Mouse (Mus musculus) neural tube, embryonic 14.5 days (tissue): ENCODE data around the gene Gm20388. TPM values are rescaled to one million over a fixed set of nuclear protein-coding genes. Genes with fewer than 3 reads are reported as not detected.

Experiments
- ATAC-seq: fragments of 200-750 bp; cut with Nextera tagmentation; 2 replicates; pipeline ENCODE4 v1.8.0; 2017; ENCODE audit warnings: low read depth, mild to moderate bottlenecking, moderate TSS enrichment, moderate library complexity
- H3K27ac ChIP-seq: fragments of 300-500 bp; sonication (generic); 2 replicates; pipeline ENCODE4 v1.5.1; 2014; ENCODE audit warnings: low read depth, mild to moderate bottlenecking, control low read depth, low read length, moderate library complexity, mixed read lengths
- H3K27me3 ChIP-seq: fragments of 300-500 bp; sonication (generic); 2 replicates; pipeline ENCODE4 v1.6.1; 2014; ENCODE audit warnings: low read length; ENCODE audit not compliant: control insufficient read depth, insufficient read depth
- H3K36me3 ChIP-seq: fragments of 300-500 bp; sonication (generic); 2 replicates; pipeline ENCODE4 v1.6.1; 2014; ENCODE audit warnings: low read length, mixed read lengths; ENCODE audit not compliant: control insufficient read depth, insufficient read depth
- H3K4me1 ChIP-seq: fragments of 300-500 bp; sonication (generic); 2 replicates; pipeline ENCODE4 v1.6.1; 2014; ENCODE audit warnings: low read length; ENCODE audit not compliant: control insufficient read depth, insufficient read depth
- H3K4me2 ChIP-seq: fragments of 300-500 bp; sonication (generic); 2 replicates; pipeline ENCODE4 v1.6.1; 2014; ENCODE audit warnings: mild to moderate bottlenecking, low read depth, low read length, control low read depth
- H3K4me3 ChIP-seq: fragments of 300-500 bp; sonication (generic); 2 replicates; pipeline ENCODE4 v1.5.1; 2014; ENCODE audit warnings: low read depth, low read length, control low read depth, mixed read lengths
- H3K9ac ChIP-seq: fragments of 300-500 bp; sonication (generic); replicated peaks from 2 replicates; pipeline ENCODE4 v1.6.1; 2014; ENCODE audit warnings: low read depth, mild to moderate bottlenecking, control low read depth, low read length, mixed read lengths
- H3K9me3 ChIP-seq: fragments of 300-500 bp; sonication (generic); 2 replicates; pipeline ENCODE4 v1.6.1; 2016; ENCODE audit warnings: low read length; ENCODE audit not compliant: control insufficient read depth
- WGBS: fragments of 180-500 bp; shearing (Covaris S2); extraction: QIAGEN DNeasy Blood & Tissue Kit; methylation state at CpG from one replicate; pipeline ENCODE4 v1.1.7; 2014; 5-methylcytosine and 5-hydroxymethylcytosine counted together
- polyA plus RNA-seq: library from polyadenylated mRNA; unstranded; fragments of >200 nt; fragmentation: Nextera tagmentation; extraction: Ambion mirVana; gene quantifications from 2 replicates; pipeline ENCODE4 v1.2.1, GENCODE M21; 2014

Gm20388 gene
- polyA plus RNA-seq, 1 experiment from 2014 or later = 10.3 TPM

DNA sequence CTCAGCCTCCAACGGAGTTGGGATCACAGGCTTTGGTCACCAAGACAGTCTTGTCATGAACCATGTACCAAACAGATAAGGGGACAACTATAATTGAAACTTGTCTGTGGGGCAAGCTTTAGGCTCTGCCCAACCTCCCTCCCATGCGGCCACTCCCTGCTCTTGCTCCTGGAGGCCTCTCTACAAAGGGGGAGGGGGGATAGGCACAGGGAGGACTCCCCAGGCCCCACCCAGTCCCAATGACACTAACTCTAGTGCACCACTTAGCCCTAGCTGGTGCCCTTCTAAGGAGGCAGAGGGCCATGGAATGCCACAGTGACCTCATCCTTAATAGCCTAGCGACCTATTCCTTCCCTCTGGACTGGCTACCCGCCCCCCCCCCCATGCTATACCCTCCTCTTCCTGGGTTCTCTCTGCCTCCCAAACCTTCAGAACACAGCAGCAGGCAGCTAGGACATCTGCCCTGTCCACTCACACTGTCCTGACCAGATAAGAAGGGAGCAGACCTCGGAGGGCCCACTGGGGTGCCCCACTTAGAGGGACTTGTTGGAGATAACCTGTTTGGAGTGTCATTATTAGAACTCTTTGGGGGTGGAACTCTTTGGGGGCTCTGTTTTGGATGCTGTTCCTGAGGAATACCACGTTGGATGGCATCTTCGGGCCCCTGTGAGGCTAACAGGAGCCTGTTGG lies 2635.6 kb downstream of the Gm20388 start:
- H3K27ac ChIP-seq = no peak overlapping the region
- 0 out of 2 replicates have a peak, but pooled peaks cover 2% of the 10 kb centered on the region for H3K4me1 ChIP-seq
- no peaks in the 10 kb centered on the region for H3K9me3 ChIP-seq
- H3K36me3 ChIP-seq = no peaks in the 10 kb centered on the region
- no peak for ATAC-seq
- H3K4me3 ChIP-seq = no peak overlapping the region
- WGBS = 92% methylated on average over 6 of the region's 7 CpGs
- H3K27me3 ChIP-seq = peaks cover 12% of the 10 kb centered on the region; the same call in 1 of the 2 replicates
- no peak overlapping the region for H3K4me2 ChIP-seq
- H3K9ac ChIP-seq = no peak overlapping the region

DNA sequence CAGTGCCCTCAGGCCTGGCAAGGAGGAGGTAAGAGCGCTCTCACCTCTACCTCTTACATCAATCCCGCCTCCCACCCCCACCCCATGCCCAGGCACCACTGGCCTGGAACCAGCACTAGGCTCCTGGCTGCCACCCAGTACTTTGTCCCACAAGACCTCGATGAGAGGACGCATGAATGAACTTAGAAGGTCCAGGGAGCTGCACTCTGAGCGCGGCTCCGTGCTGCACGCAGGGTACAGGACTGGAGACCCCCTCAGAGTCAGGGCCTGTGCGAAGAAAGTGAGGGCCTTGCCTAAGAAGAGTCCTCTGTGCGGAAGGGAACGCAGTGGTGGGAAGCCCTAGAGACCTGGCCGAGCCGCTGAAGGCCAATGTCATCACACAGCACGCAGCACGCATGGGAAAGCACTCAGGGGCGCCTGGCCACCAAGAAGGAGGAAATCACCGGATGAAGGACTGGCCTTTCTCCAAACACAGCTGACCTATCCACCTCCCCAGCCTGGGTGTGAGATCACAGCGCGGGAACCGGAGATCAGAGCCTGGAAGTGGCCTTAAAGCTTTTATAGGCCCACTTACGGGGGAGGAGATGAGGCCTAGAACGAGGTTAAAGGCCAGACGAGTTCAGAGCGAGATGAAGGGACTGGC lies 2636.3 kb downstream of the Gm20388 start:
- Histone ChIP-seq H3K27me3 (peaks cover 19% of the 10 kb centered on the region), H3K36me3 (no peaks in the 10 kb centered on the region), H3K9ac (no peak overlapping the region), H3K4me2 (no peak overlapping the region; the same call in 1 of the 2 replicates), H3K27ac (no peak overlapping the region), H3K4me1 (0 out of 2 replicates have a peak, but pooled peaks cover 2% of the 10 kb centered on the region), H3K9me3 (no peaks in the 10 kb centered on the region), H3K4me3 (no peak overlapping the region)
- no peak for ATAC-seq
- WGBS = 60% methylated on average over 24 of the region's 24 CpGs

DNA sequence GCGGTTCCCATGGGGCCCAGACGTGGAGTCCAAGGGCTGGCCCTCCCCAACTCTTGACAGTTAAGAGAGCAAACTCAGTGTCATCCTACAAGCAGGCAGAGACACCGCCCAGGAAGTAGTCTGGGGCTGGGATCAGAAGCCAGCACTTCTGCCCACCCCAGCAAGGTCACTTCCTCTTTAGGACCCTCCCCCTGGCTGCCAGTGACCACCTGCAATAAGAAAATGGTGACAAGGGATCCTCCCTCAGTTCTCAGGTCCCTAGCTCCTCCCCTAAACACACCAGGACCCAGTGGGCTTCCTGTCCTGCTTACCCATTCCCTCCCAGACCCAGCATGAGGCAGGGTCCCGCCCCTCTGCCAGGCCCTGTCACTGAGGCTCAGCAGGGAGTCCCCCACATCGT lies 2637.2 kb downstream of the Gm20388 start:
- ATAC-seq = no peak
- Histone ChIP-seq H3K27me3 (peaks cover 20% of the 10 kb centered on the region), H3K36me3 (no peaks in the 10 kb centered on the region), H3K4me1 (0 out of 2 replicates have a peak, but pooled peaks cover 2% of the 10 kb centered on the region), H3K9ac (no peak overlapping the region), H3K27ac (no peak overlapping the region), H3K4me3 (no peak overlapping the region), H3K4me2 (no peak overlapping the region), H3K9me3 (no peaks in the 10 kb centered on the region)
- 29% methylated on average over 5 of the region's 5 CpGs for WGBS

DNA sequence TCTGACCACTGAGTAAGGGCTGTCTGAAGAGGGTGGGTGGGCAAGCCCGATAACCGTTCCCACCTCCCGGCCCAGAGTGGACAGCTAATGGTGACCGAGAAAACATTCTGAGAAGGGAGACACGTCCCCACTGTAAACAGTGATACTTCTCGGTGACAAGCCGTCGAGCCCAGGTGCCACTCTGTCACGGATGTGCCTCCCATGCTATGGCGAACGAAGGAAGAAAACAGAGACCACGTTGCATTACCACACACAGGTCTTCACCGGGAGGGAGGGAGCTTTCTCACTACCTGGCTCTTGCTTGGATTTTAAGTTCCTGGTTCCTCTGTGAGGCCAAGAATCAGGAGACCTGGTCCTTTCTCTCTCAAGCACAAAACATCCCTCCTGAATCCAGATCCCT lies 2637.7 kb downstream of the Gm20388 start:
- H3K4me1 ChIP-seq = 0 out of 2 replicates have a peak, but pooled peaks cover 2% of the 10 kb centered on the region
- H3K9me3 ChIP-seq = no peaks in the 10 kb centered on the region
- no peak overlapping the region for H3K4me3 ChIP-seq
- H3K27me3 ChIP-seq = peaks cover 20% of the 10 kb centered on the region
- no peak for ATAC-seq
- H3K36me3 ChIP-seq = no peaks in the 10 kb centered on the region
- no peak overlapping the region for H3K27ac ChIP-seq
- H3K9ac ChIP-seq = no peak overlapping the region
- 54% methylated on average over 13 of the region's 13 CpGs for WGBS
- H3K4me2 ChIP-seq = no peak overlapping the region

DNA sequence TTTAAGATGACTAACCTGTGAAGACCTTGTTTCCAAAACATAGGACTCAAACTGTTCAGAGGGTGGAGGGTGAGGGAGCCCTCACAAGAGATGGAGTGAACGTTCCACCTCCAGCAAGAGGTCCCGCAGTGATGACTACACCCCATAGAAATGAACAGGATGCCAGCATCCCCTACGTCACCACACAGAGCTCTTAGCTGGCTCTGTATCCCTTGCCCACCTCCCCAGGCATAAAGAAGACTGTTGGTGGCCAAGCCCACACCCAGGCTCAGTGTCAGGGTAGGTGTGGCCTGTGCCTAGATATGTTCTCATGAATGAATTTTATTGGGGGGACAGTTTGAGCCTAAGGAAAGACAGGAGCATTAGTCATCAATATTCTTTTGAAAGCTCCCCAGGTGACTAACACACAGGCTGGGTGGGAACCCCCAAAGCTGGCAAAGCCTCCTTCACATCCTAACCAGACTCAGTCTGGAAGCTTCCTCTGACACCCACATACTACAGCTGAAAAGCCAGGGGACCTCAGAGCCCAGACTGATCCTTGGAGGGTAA lies 2638.3 kb downstream of the Gm20388 start:
- H3K9ac ChIP-seq = no peak overlapping the region
- H3K27ac ChIP-seq = no peak overlapping the region
- 0 out of 2 replicates have a peak, but pooled peaks cover 2% of the 10 kb centered on the region for H3K4me1 ChIP-seq
- H3K9me3 ChIP-seq = no peaks in the 10 kb centered on the region
- 81% methylated on average over 3 of the region's 3 CpGs for WGBS
- H3K36me3 ChIP-seq = no peaks in the 10 kb centered on the region
- H3K27me3 ChIP-seq = peaks cover 20% of the 10 kb centered on the region
- ATAC-seq = no peak
- H3K4me2 ChIP-seq = no peak overlapping the region
- H3K4me3 ChIP-seq = no peak overlapping the region

DNA sequence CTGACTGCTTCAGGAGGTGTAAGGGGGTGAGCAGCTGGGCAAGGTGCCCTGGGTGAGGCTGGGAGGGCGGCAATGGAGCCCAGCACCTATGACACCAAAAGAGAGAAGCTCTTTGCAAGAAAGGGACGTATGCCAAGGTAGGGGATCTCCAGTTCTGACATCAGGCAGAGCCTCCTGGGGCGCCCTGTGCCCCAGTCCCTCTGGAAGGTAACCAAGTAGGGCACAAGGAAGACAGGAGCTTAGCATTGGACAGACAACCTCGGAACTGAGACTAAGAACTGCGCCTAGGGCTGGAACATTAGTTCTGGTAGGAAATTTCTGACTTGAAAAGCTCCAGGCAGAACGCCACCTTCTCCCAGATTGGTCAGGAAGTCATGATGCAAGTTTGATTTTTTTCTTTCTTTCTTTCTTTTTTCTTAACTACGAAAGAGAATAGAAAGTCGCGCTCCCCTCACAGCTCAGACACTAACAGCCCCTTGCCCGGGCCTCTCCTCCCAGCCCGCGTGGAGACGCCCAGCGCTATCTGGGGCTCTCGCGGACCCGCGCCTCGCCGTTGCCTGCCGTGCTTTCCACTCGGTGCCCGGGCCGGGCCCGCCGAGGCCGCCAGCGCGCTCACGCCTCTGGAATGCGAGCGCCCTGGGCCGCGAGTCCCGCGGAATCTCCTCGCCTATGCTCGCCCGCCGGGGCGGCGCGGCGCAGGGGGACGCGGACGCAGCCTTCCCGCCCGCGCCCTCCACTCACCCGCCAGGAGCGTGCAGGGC lies 2639.8 kb downstream of the Gm20388 start:
- H3K9ac ChIP-seq = peak overlapping the region; percentile 65
- H3K36me3 ChIP-seq = no peaks in the 10 kb centered on the region
- peak overlapping the region; percentile 49 for H3K4me3 ChIP-seq
- H3K27me3 ChIP-seq = peaks cover 20% of the 10 kb centered on the region
- WGBS = 4% methylated on average over 47 of the region's 52 CpGs
- H3K9me3 ChIP-seq = no peaks in the 10 kb centered on the region
- H3K4me1 ChIP-seq = 0 out of 2 replicates have a peak, but pooled peaks cover 2% of the 10 kb centered on the region
- peak overlapping the region; percentile 79 for H3K4me2 ChIP-seq
- ATAC-seq = 0 out of 2 replicates have a peak, but pooled peaks have one; percentile 51
- no peak overlapping the region for H3K27ac ChIP-seq

DNA sequence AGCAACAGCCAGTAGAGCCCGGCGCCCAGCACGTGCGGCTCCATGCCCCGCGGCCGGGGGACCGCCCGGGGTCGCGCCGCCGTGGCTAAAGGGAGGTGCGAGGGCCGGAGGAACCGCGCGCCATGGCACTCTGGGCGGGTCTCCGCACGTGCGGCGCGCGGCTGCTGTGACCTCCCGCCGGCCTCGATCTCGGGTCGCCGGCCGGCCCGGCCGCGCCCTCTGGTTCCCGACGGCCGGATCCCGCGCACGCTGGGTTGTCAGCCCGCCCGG lies 2640.3 kb downstream of the Gm20388 start:
- H3K4me1 ChIP-seq = 0 out of 2 replicates have a peak, but pooled peaks cover 2% of the 10 kb centered on the region
- peak overlapping the region; percentile 49 for H3K4me3 ChIP-seq
- peak overlapping the region; percentile 79 for H3K4me2 ChIP-seq
- WGBS = 0% methylated on average over 32 of the region's 43 CpGs
- H3K27ac ChIP-seq = no peak overlapping the region
- no peaks in the 10 kb centered on the region for H3K36me3 ChIP-seq
- no peaks in the 10 kb centered on the region for H3K9me3 ChIP-seq
- no peak; the same call in 1 of the 2 replicates for ATAC-seq
- peak overlapping the region; percentile 65 for H3K9ac ChIP-seq
- peaks cover 20% of the 10 kb centered on the region for H3K27me3 ChIP-seq

DNA sequence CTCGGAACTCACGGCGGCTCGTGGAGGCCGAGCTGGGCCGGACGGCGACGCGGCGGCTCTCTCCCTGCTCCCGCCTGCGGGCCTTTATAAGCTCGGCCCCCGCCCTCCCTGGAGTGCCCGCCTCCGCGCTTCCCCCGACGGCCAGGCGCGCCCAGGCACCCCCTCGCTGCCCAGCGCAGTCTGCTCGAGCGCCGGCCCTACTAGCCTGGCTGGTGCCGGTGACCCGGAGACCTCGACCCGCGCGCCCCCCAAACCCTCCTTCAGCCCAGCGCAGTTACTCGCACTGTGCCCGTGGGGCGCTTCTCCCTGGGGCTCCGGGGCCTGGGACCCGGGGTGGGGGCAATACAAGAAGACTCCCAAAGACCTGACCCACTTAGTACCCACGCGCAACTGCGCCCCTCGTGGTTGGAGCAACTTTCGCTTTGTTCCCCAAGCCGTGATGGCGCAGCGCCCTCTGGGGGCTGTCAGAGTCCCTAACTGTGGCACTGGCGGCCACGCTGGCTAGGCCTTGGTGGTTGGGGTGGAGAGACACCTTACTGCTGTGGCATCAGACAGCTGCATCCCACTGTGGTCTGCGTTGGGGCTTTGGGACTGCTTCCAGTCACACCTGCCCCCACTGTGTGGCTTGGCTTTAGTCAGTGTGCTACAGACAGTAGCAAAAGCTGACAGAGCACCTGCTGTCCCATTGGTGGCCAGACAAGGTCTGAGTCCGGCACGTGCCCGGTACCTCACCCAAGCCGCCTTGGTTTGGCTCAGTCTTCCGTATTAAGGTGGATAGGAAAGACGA lies 2640.8 kb downstream of the Gm20388 start, which contains the start of gene Piezo1:
Gene Piezo1 (minus strand): TSS at position 65 of the 787 bp plus-strand sequence.
- peak within 1 kb of the TSS; percentile 49 for H3K4me3 ChIP-seq
- peak; percentile 44; the same call in 1 of the 2 replicates for ATAC-seq
- H3K27ac ChIP-seq = no peak within 1 kb of the TSS
- 14% methylated on average over 43 of the region's 56 CpGs for WGBS
- H3K27me3 ChIP-seq = peaks cover 20% of the 10 kb centered on the region
- H3K9ac ChIP-seq = peak within 1 kb of the TSS; percentile 65
- peak within 1 kb of the TSS; percentile 79 for H3K4me2 ChIP-seq
- H3K4me1 ChIP-seq = 0 out of 2 replicates have a peak, but pooled peaks cover 2% of the 10 kb centered on the region
- no peaks in the 10 kb centered on the region for H3K9me3 ChIP-seq
- H3K36me3 ChIP-seq = no peaks in the 10 kb centered on the region
